Mouse (Mus musculus) layer of hippocampus, postnatal 10 days (tissue): Measurements from ENCODE around the gene Taf11. TPM values are rescaled to one million over a fixed set of nuclear protein-coding genes. Genes with fewer than 3 reads are reported as not detected.
A peak's percentile ranks its signal among the peaks of the same experiment; 100 is the strongest.

ENCODE experiments used
- DNase-seq, 2 experiments: peaks; one replicate each; pipeline ENCODE4 v3.0.0; 2021; ENCODE audit warnings: low spot score in 2 of 2
- long read RNA-seq: library from polyadenylated mRNA; stranded (forward); transcript quantifications from one replicate; pipeline ENCODE4 v2.0.0, GENCODE M21; 2023
- total RNA-seq, 2 experiments: library from RNA; stranded (reverse); gene quantifications; 2 replicates each; pipeline ENCODE4 v1.2.3; 2021

Gene Taf11
- total RNA-seq = 10 to 100 TPM; 31.0 to 31.1 TPM
- long read RNA-seq, transcript Taf11-201 (5 exons, 1,220 nt) = major isoform, 28 of 35 reads
- long read RNA-seq, partial matches to known transcripts = 0 of 35 reads
- long read RNA-seq, other reads (novel, unspliced or antisense) = 6 of 35 reads

DNA sequence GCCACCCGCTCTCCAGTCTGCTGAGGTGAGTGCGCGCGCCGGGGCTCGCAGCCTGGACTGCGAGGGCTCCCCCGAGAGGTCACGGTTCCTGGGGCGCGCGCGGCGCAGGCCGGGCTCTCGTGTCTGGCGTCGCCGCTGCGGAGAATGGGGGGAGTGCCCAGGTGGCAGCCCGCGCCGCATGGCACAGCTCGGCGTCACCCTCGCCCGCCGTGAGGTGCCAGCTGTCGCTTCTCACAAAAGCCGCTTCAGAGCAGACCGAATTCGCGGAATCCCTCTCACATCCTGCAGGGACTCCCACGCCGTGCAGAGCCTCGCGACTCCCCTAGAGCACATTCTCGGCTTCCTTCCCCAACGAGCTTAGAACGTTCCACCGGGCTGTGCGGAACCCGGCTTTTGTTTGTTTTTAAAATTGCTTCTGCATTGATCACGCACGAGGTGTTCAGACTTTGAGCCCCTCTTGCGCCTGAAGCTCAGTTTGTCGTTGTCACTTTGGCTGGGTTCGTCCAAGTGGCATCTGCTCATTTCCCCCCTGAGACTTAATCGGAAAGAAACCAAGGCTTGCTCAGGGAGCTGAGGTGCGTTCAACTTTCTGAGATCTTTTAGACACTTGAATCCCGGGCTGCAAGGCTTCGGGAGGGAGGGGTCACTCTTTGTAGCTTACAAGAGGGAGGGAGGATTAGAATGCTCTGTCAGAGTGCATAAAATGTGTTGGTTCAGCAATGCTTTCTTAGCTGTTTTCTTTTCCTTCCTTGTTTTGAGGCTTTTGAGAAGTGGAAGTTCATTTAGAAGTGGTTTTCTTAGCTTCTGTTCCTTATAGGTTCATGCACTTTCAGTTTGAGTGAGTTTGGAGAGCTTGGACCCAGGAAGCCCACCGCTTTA, at the start of gene Taf11:
Gene Taf11, minus strand, starts transcription at position 223 of the 879 bp plus-strand sequence.
- peak; percentile 66 to 75 for DNase-seq

DNA sequence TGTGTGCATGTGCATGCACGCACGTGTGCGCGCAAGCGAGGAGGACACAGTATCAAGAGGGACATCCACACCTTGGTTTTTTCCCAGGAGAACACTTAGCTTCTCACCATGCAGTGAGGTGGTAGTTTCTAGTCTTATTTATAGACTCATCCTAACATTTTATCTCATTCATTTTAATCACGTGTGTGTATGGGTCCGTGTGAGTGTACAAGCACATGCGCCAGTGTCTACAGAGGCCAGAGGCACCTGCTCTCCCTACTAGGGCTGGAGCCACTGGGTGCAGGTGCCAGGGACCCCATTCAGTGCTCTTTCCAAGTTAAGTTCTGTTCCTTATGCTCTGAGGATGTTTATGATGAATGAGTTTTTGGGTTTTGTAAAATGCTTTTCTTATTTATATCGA, 48.0 kb upstream of the Taf11 start:
- DNase-seq = no peak

DNA sequence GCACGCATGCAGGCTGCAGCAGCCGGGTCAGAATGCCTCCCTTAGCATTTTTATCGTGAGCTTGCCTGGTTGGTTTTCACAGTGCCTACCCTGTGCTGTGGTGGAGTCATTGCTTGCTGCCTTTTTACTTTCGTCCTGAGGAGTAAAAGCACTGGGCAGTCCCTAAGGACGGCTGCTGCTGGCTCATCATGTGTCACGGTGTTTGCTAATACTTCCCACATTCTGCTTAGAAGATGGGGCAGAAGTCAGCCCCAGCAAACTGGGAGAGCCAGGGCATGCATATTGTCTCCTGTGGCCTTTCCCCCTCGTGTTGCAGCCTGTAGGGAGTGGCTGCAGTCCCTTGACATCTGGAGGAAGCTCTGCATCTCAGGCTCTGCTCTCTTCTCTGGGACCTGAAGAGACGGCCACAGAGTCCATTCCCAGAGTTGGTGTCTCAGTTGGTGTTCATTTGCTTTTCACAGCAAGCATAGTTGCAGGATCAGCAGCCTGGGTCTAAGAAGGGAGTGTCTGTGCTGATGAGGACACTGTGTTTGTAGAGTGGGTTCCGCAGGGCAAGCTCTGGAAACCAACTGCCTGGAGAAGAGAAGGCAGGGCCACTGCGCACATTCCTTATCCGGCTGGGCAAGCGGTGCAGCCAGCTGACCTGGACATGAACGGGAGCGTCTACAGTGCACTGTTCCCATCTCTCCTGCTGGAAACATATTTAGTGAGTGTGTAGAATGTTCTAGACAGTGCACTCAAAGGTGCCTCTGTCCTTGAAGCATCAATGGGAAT, 45.2 kb upstream of the Taf11 start:
- DNase-seq = no peak

DNA sequence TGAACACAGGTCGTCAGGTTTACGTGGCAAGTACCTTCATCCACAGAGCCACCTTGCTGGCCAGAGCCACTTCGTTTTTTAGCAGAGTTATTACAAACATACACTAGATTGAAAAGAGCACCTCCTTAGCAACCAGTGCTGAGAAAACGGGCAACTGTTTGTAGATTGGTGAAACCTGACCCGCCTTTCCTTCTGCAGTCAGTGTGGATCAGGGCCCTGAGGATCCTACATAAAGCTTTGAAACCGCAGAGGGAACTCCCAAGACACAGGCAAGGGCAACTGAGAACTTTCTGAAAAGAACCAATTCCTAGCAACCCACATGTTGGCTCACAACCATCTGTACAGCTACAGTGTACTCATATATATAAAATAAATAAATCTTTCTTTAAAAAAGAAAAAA, 43.5 kb upstream of the Taf11 start:
- DNase-seq = no peak

DNA sequence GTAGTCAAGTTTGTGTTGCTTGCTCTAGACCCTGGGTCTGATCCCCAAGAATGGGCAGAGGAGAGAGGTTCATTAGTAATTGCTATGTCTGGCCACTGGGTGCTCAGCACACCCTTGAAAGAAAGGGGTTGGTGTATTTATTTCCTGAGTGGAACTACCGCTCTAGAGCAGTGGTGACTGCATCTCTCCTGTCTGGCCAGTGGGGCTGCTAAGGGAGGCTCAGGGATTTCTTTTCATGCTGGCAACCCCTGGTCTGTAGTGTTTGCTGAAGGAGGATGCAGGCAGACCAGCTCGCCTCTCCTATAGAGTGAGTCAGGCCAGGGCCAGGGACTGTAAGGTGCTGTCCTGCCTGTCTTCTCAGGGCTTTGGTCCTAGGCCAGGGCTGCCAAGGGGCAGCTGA, 37.5 kb upstream of the Taf11 start:
- no peak for DNase-seq

DNA sequence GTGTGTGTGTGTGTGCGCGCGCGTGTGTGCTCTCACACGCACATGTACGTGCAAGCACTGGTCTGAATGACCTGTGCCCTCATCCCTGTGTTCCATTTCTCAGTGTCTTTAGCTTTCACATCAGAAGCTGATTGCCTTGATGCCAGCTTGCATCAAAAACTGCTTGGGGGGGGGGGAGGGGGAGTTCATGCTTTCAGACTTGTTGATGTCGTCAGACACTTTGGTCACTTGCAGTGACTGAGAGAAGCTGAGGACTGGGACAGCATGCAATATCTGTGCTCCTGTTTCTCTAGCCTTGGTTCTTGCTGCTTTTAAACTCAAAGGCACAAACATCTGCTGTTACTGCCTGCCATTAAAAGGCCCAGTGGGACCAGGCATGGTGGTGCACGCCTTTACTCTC, 36.7 kb upstream of the Taf11 start:
- no peak for DNase-seq

DNA sequence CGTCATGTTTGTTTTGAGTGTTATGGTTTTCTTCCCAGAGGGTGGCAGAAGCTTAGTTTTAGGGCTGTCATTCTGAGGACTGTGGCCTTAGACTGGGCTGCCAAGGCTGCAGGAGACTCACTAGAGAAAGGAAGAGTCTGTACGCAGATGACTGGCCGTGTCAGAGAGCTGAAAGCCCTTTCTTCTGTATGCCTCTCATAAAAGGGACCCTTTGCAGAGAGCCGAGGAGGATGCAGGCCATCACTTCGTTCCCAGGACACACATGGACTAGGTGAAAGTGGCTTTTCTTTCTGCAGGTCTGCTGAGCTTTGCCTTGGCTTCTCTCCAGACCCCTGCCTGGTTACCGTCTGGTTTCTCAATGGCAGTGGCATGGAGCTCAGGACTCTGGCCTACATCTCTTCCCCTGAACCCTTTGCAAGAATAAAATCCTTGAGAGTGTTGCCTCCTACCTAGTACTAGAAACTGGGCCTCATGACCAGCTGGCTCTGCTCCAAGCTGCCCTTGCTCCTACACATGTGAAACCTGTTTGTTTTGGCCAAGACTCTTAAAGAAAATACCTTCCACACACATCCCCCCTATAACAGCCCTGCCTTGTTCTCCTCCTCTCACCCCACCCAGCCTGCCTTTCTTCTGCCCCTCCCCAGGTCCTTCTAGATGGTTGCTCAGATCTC, 36.0 kb upstream of the Taf11 start:
- DNase-seq = peak; percentile 43 to 51

DNA sequence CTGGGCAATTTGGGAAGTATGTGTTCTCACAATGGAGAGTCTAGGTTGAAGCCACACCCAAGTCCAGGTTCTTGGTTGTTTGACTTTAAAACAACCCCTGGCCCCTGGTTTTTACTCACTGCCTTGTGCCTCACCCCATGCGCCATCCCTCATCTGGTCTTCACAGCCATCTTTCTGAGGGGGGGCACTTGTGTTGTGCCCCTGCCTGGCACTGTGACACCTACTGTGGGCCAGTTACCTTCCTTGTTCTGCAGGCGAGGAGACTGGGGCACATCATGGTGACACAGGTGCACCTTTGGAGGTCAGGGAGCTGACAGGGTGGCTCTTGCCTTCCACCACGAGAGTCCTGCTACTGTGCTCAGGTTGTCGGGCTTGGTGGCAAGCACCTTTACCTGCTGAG, 32.5 kb upstream of the Taf11 start:
- no peak for DNase-seq

DNA sequence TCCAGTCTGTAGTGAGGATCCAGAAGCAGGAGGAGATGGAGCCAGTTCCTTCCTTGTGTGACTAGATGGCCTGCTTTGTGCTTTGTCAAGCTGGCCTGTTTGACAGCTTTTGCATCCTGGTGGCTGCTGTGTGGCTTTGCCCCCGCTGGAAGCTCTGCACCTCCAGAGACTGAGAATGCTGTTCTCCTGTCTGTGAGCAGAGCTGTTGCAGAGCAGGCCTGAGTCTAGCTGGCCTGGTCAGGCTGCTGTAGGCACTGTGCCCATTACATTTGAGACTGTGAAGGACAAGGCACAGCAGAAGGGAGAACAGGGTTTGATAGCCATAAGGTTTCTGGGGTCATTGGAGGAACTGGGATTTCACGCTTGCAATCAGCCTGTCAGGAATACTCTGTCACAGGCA, 32.1 kb upstream of the Taf11 start:
- DNase-seq = no peak

DNA sequence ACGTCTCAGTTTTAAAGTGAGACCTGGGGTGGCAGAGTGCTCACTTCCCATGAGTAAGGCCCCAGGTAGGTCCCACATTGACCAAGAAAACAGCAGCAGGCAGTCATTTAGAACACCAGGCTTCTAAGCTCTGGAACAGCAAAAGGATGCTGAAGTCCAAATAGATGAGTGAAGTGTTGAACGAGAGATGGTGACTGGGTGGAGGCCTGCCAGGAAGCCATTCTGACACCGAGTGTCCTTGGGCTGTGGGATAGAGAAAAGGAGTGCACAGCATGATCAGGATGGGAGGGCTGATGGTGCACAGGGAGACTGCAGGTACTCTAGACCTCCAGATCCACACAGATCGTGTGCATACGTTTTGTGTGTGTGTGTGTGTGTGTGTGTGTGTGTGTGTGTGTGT, 31.5 kb upstream of the Taf11 start:
- DNase-seq = no peak

DNA sequence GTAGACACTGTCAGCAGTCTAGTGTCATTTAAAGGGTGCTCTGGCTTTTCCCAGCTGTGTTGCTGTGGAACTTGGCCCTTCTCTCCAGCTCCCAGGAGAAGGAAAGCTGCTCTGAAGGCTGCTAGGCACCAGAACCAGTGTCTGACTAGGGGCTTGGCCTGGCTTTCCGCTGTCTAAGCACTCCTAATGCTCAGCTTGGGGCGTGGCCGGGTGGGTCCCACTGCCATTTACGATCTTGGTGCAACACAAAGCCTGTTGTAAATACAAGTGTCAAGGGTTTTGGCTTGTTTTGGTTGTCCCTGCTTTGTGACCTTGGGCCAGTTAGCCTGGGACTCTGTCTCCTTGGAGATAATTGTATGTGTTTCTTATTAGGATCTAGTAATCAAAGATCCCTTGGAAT, 30.7 kb upstream of the Taf11 start:
- DNase-seq = no peak

DNA sequence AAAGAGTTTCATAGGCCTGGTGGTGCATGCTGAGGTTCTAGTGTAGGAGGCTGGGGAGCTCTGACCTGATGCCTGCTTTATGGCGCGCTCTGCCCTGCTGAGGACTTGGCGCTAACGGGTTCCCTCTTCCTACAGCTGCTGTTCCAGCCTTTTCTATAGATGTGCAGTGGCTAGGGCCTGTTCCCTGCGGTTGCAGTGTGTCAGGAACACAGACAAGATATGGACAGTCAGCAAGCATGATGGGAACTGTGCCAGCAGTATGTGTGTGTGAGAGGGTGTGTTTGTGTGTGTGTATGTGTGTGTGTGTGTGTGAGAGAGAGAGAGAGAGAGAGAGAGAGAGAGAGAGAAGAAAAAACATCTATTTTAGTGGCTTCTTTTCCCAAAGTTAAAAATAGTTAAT, 29.4 kb upstream of the Taf11 start:
- no peak for DNase-seq

DNA sequence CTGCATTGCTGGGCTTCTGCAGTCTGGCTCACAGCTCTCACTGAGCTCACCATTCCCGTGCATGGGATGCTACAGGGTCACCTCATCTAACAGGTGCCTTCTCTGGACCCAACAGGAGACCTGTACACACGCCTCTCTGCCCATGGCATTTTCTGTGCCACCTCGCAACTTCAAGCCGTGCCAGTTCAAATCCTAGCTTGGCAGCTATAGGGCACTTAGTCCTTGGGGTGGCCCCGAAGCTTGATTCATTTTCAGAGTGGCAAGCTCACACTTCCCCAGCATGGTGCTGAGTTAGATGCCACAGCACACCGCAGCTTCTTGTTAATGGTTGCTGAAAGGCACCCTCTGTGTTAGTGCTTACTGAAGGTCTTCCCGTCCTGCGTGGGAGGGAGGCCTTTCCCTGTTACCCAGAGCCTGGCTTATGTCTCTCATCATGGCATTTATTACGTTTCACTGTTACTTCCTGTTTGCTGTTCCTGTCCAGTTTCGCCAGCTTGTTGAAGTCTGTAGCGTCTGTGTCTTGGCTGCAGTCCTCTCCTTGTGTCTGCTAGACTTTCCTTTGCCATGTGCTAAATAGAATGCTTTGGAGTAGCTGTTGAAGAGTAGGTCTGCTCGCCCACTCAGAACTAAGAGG, 28.6 kb upstream of the Taf11 start:
- no peak for DNase-seq

DNA sequence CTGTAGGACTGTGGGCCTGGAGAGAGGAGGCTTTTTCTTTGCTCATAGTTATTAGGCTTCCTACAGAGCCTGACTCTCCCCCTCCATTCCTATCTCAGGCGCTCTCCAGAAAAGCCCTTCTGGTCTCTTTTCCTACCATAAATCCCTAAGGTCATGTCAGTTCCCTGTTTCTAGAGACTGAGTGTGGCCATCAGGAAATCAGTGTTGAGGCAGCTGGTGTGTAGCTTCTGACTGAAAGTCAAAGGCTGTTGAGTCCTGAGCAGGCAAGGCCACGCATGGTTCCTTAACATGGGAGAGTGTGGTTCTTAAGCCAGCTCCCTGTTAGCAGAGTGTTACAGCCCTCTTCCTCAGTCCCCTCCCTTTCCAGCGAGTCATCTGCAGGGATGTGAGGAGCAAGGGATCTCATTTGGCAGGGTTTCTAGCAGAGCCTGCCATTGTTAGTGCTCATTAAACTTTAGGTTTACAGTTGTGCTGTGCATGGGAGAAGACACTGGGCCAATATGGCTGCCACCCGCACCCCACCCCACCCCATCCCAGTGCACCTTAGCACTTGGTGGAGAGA, 27.5 kb upstream of the Taf11 start:
- DNase-seq = no peak

DNA sequence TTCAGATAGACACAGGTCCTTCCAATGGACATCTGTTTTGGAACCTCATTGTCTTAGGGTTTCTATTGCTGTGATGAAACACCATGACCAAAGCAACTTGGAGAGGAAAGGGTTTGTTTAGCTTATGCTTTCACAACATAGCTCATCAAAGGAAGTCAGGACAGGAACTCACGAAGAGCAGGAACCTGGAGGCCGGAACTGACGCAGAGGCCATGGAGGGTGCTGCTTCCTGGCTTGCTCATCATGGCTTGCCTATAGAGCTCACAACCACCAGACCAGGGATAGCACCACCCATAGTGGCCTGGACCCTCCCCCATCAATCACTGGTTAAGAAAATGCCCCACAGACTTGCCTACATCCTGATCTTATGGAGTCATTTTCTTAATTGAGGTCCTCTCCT, 25.4 kb upstream of the Taf11 start:
- DNase-seq = no peak

DNA sequence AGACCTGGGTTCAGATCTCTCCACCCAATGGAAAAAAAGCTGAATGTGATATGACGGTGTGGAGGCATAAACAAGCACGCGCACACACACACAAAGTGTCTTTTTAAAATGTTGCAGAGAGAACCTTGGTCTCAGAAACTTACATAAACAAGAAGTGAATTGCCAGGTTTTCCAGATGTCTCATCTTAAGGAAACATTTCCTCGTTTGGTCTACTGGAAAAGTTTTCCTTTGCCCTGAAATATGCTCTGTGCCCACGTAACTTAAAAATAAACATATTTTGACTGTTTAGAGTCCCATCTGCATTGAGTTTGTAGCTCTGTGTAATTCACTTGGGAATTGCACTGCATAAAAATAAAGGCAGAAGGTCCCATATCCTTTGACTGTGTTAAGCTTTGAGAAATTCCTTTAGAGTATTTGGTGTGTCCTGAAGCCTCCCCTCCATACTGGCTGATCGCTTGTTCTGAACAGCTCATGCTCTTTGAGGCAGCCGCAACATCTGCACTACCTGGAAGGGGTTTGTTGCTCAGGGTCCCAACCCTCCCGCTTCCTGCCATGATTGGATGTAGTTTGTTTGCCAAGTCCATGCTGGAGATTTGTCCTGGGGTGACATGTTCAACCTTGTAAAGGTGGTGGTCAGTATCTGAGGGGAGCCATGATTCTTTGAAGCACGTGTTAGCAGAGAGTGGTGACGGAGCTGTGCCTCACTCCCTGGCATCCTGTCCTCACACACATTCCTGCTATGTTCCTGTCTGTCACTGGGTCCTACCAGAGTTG, 24.7 kb upstream of the Taf11 start:
- no peak for DNase-seq

DNA sequence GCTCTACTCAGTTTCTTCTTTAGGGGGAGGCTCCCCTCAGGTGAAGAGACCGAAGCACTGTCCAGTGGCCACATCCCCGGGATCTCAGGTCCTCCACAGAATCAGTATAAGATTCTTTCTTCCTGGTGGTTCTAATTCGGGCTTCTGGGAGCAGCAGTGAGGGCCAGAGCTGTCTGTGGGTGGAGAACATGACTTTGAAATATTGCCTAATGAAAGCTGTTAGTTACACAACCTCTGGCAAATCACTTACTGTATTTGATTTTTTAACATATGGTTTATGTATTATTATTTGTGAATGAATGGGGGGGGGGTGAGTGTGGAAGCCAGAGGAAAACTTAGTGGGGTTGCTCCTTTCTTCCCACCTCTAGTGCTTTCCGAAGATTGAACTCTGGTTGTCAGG, 22.2 kb upstream of the Taf11 start:
- no peak for DNase-seq

DNA sequence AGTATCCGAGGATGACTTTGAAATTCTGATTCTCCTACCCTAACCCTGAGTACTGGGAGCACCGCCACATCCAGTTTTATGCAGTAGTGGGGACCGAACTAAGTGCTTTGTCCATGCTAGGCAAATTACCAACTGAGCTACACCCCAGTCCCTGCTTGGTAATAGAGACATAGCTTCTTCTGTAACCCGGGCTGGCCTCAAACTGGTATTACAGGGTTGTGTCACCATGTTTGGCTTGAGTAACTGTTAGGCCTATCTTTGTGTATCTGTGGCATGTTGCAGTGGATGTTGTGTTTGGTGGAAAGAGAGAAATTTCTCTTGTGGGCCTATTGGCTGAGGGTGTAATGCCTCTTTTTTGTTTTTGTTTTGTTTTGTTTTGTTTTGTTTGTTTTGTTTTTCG, 20.6 kb upstream of the Taf11 start:
- DNase-seq = no peak

DNA sequence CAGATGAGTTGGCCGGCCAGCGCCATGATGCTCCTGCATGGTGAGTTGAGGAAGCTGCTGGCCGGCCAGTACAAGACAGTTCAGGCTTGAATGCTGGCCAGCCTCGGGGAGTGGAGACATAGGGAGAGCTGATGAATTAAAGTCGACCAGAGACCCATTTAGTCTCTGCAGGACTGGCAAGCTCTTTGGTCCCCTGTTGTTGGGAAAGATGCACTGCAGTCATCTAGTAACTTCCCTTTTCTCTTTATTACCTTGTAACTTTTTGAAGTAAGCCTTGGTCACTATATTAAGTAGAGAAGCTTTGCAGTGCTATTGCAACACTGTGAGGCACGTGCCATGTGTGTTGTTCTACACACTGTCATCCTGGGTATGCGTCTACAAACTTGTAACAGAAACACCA, 15.9 kb upstream of the Taf11 start:
- no peak for DNase-seq

DNA sequence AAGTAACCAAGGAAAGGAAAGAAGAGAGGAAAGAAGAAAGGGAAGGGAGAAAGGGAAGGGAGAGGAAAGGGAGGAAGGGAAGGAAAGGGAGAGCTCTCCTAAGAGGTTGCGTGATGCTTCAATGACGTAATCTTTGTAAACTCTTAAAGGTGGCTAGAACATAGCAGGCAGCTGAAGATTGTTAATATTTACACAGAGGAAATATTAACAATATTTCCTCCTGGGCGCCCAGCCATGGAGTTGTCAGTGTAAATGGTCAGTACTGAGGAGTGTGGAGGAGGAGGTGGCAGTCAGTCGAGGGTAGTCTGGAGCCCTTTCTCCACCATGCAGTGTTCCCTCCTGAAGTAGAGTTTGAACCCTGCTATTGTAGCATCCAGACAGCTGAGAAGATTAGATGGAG, 15.4 kb upstream of the Taf11 start:
- no peak for DNase-seq
